Mouse (Mus musculus) spleen, adult 2 months (tissue): ENCODE results near the gene Mptx2. TPM values are rescaled to one million over a fixed set of nuclear protein-coding genes. Genes with fewer than 3 reads are reported as not detected.
"Not testable (repeated sequence)": the region's sequence is repeated elsewhere in the genome, so short reads cannot be mapped to it uniquely, and the experiment has no call there.

Experiments used
- DNase-seq, 2 experiments: peaks; one replicate each; pipeline versions ENCODE4 v3.0.0 to v3.0.0-alpha.2; 2012 to 2021; ENCODE audit warnings: low spot score in 2 of 2, low read depth in 1 of 2
- H3K27ac ChIP-seq: fragments of 200-500 bp; 2 replicates; pipeline ENCODE4 v1.5.1; 2012; ENCODE audit warnings: low read length, inconsistent platforms; ENCODE audit not compliant: insufficient read depth
- H3K27me3 ChIP-seq: fragments of 200-500 bp; 2 replicates; pipeline ENCODE4 v1.6.1; 2012; ENCODE audit warnings: mild to moderate bottlenecking, moderate library complexity, low read length, inconsistent platforms; ENCODE audit not compliant: control insufficient read depth, insufficient read depth
- H3K36me3 ChIP-seq: fragments of 200-500 bp; 2 replicates; pipeline ENCODE4 v1.6.1; 2012; ENCODE audit warnings: mild to moderate bottlenecking, low read length, inconsistent platforms; ENCODE audit not compliant: control insufficient read depth, insufficient read depth
- H3K4me1 ChIP-seq: fragments of 200-500 bp; 2 replicates; pipeline ENCODE4 v1.6.1; 2011; ENCODE audit warnings: inconsistent platforms; ENCODE audit not compliant: control insufficient read depth, insufficient read depth, insufficient read length
- H3K4me3 ChIP-seq: fragments of 200-500 bp; 2 replicates; pipeline ENCODE4 v1.5.1; 2011; ENCODE audit warnings: mild to moderate bottlenecking, inconsistent platforms; ENCODE audit not compliant: insufficient read depth, insufficient read length; ENCODE audit errors: extremely low read depth
- CTCF ChIP-seq: fragments of 200-500 bp; IDR thresholded peaks from 2 replicates; pipeline ENCODE4 v1.5.1; 2011; ENCODE audit warnings: mild to moderate bottlenecking, inconsistent platforms; ENCODE audit not compliant: insufficient read depth, insufficient read length, insufficient replicate concordance; ENCODE audit errors: extremely low read depth
- POLR2A ChIP-seq: fragments of 200-500 bp; IDR thresholded peaks from 2 replicates; pipeline ENCODE4 v1.6.1; 2011; ENCODE audit warnings: low read depth, low read length, inconsistent platforms
- WGBS: fragments of 180-500 bp; shearing (Covaris S2); methylation state at CpG from one replicate; pipeline ENCODE4 v1.1.7; 2018; 5-methylcytosine and 5-hydroxymethylcytosine counted together
- polyA plus RNA-seq: library from polyadenylated mRNA; depleted of rRNA; stranded (reverse); fragments of >200 nt; gene quantifications from 2 replicates; pipeline ENCODE4 v1.2.3, GENCODE M21; 2012; rRNA removed

Gene Mptx2
- polyA plus RNA-seq, 1 experiment = not detected

GRCm38 (mm10) chr1:173317925-173318477 lies 40.4 kb upstream of the Mptx2 start:
- TF ChIP-seq POLR2A = no peak
- no peak for TF ChIP-seq CTCF
- Histone ChIP-seq H3K4me1 (no peaks in the 10 kb centered on the region), H3K4me3 (no peak overlapping the region), H3K36me3 (no peaks in the 10 kb centered on the region), H3K27ac (no peak overlapping the region), H3K27me3 (no peaks in the 10 kb centered on the region)
- no peak for DNase-seq
- WGBS = 76% methylated on average over 2 of the region's 2 CpGs

GRCm38 (mm10) chr1:173315725-173316124 lies 38.1 kb upstream of the Mptx2 start:
- Histone ChIP-seq H3K36me3 (no peaks in the 10 kb centered on the region), H3K27me3 (no peaks in the 10 kb centered on the region), H3K4me3 (no peak overlapping the region), H3K27ac (no peak overlapping the region), H3K4me1 (no peaks in the 10 kb centered on the region)
- WGBS = 83% methylated on average over 3 of the region's 3 CpGs
- TF ChIP-seq POLR2A (no peak), CTCF (no peak)
- DNase-seq = no peak

GRCm38 (mm10) chr1:173313535-173314050 lies 36.0 kb upstream of the Mptx2 start:
- not testable (repeated sequence) for H3K36me3 ChIP-seq, DNase-seq, H3K27me3 ChIP-seq, H3K4me3 ChIP-seq, H3K4me1 ChIP-seq, H3K27ac ChIP-seq
- 52% methylated on average over 7 of the region's 7 CpGs for WGBS

GRCm38 (mm10) chr1:173302795-173303194 lies 25.2 kb upstream of the Mptx2 start:
- not testable (repeated sequence) for H3K27me3 ChIP-seq, DNase-seq, H3K36me3 ChIP-seq, H3K4me1 ChIP-seq, H3K4me3 ChIP-seq, H3K27ac ChIP-seq
- WGBS = 62% methylated on average over 3 of the region's 3 CpGs

DNA sequence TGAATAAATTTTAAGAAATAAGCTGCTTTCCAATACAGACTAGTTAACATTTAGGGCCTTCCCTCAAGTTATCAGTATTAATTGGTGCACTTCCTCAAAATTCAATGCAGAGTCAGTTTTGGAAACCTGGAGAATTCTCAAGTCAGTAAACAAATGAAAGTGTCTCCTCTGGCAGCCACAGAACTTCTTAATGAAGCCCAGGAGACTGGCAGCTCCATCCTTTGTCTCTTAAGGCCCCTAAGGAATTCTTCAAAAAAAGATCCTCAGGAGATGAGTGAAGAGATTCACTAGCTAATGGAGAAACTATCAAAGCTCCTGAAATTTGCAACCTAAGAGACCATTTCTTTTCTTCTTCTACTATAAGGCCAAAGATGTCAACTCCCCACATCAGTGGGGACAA lies 11.9 kb downstream of the Mptx2 start, which contains the start of gene Olfr418:
TSS of gene Olfr418 (plus strand) at position 301 of the 400 bp plus-strand sequence.
- H3K4me1 ChIP-seq = no peaks in the 10 kb centered on the region
- H3K27ac ChIP-seq = no peak within 1 kb of the TSS
- H3K4me3 ChIP-seq = no peak within 1 kb of the TSS
- DNase-seq = no peak
- TF ChIP-seq POLR2A = no peak
- TF ChIP-seq CTCF = no peak
- H3K27me3 ChIP-seq = no peaks in the 10 kb centered on the region
- no peaks in the 10 kb centered on the region for H3K36me3 ChIP-seq

GRCm38 (mm10) chr1:173249888-173250287 lies 27.7 kb downstream of the Mptx2 start:
- Histone ChIP-seq H3K36me3 (no peaks in the 10 kb centered on the region), H3K27ac (no peak overlapping the region), H3K27me3 (no peaks in the 10 kb centered on the region), H3K4me1 (no peaks in the 10 kb centered on the region), H3K4me3 (no peak overlapping the region)
- no peak for DNase-seq
- no peak for TF ChIP-seq CTCF
- no peak for TF ChIP-seq POLR2A
- WGBS = 93% methylated on average over 3 of the region's 3 CpGs

GRCm38 (mm10) chr1:173237004-173237403 lies 40.6 kb downstream of the Mptx2 start:
- not testable (repeated sequence) for H3K36me3 ChIP-seq, H3K27me3 ChIP-seq, DNase-seq, H3K4me3 ChIP-seq, H3K4me1 ChIP-seq, H3K27ac ChIP-seq
- 81% methylated on average over 1 of the region's 1 CpGs for WGBS

DNA sequence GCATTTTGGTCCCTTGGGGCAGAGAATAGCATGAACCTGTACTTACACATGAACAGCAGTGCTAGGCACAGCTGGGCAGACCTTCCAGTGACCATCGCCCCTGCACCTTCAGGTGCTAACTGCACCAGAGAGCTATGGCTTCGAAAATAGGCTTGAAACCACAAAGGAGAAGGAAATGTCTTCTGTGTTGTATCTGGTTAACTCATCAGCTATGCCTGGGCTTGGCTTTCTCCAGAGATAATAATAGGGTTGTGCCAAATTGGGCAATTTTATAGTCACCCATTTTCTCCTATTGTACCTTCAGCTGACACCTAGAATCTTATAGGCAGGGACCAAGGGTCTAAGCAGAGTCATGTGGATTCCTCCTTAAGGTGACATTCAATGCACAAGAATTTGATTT lies 50.5 kb downstream of the Mptx2 start, which contains the start of gene Fcer1a:
TSS of gene Fcer1a (minus strand) at position 134 of the 400 bp plus-strand sequence.
- Histone ChIP-seq H3K4me3 (no peak within 1 kb of the TSS), H3K27me3 (no peaks in the 10 kb centered on the region), H3K27ac (no peak within 1 kb of the TSS), H3K4me1 (no peaks in the 10 kb centered on the region), H3K36me3 (no peaks in the 10 kb centered on the region)
- TF ChIP-seq CTCF = no peak
- no peak for TF ChIP-seq POLR2A
- no peak for DNase-seq
- 41% methylated on average over 2 of the region's 2 CpGs for WGBS

Other genes starting within 250 kb of the Mptx2 start
- gene Olfr1408, start 140.4 kb downstream of the Mptx2 start, polyA plus RNA-seq = not detected in 2 replicates
- not detected in 2 replicates for gene Olfr1406, start 87.1 kb downstream of the Mptx2 start, polyA plus RNA-seq
- gene Olfr218, start 80.0 kb downstream of the Mptx2 start, polyA plus RNA-seq = not detected in 2 replicates
- gene Olfr1404, start 65.4 kb downstream of the Mptx2 start, polyA plus RNA-seq = not detected in 2 replicates
- 0.16 TPM in 1 of 2 replicates, not detected in the other for gene Fcer1a, start 50.6 kb downstream of the Mptx2 start, polyA plus RNA-seq
- gene Olfr418, start 11.8 kb downstream of the Mptx2 start, polyA plus RNA-seq = not detected in 2 replicates
- gene Ackr1, start 56.0 kb upstream of the Mptx2 start, polyA plus RNA-seq = 13.0 and 13.2 TPM in 2 replicates
- gene Aim2, start 73.1 kb upstream of the Mptx2 start, polyA plus RNA-seq = 10.0 and 10.4 TPM in 2 replicates
- gene Cadm3, start 89.9 kb upstream of the Mptx2 start, polyA plus RNA-seq = 5.1 and 9.6 TPM in 2 replicates
- gene Ifi206, start 213.3 kb upstream of the Mptx2 start, polyA plus RNA-seq = 15.2 and 26.7 TPM in 2 replicates